Mouse (Mus musculus) liver, embryonic 14.5 days (tissue): ENCODE data around the gene Tex44.

Source experiments
- CTCF ChIP-seq: IDR thresholded peaks from 2 replicates; pipeline ENCODE4 v1.5.1; 2016; ENCODE audit warnings: antibody characterized with exemption, low read depth, control low read depth
- EP300 ChIP-seq: IDR thresholded peaks from 2 replicates; pipeline ENCODE4 v1.6.1; 2016; ENCODE audit warnings: antibody characterized with exemption, low read depth

DNA sequence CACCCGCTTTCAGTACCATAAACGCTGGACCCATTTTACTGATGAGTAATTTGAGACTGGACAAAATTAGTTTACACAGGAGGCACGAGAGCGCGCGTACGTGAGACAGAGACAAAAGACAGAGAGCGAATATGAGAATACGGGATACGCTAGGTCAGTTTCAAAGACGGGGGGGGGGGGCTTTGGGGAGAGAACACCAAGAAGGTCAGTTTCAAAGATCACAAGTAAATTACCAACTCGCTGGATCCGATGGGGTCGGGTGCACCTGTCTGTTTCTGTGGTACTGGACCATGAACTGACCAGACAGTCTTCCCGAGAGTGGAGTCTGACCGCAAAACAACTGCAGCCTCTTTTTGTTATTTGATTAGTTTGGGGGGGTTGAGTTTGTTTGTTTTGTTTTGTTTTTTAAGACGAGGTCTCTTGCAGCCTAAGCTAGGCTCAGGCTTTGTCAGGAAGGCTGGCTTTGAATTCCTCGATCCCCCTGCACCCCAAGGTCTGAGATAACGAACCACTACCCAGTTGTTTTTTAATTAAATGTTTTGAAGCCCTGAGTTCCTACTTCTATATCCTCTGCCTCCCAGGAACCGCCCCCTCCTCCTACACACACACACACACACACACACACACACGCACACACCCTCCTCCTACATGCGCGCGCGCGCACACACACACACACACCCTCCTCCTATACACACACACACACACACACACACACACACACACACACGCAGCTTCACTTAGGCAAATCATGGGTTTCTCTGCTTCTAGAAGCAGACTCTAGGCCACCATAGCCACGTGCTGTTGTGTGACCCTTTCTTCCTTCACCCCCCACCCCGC lies 15.0 kb downstream of the Tex44 start:
- TF ChIP-seq CTCF (no peak), EP300 (no peak)
